Mouse (Mus musculus): ENCODE data around the gene Kpna7. TPM values are rescaled to one million over a fixed set of nuclear protein-coding genes. Genes with fewer than 3 reads are reported as not detected.
"Not testable (repeated sequence)": the region's sequence is repeated elsewhere in the genome, so short reads cannot be mapped to it uniquely, and the experiment has no call there.

Kpna7 gene
- polyA plus RNA-seq, 1 experiment from 2014 or later = not detected

- no peak overlapping the region for H3K27ac ChIP-seq (ENCODE audit: low read depth, low read length)
- H3K4me3 ChIP-seq (ENCODE audit: low read length) = no peak overlapping the region
- no peak for ATAC-seq
- H3K36me3 ChIP-seq (ENCODE audit: control insufficient read depth, insufficient read depth, low read length) = no peaks in the 10 kb centered on the region
- no peak overlapping the region for H3K9ac ChIP-seq (ENCODE audit: low read depth, low read length)
- no peaks in the 10 kb centered on the region for H3K27me3 ChIP-seq (replicated peaks; ENCODE audit: control insufficient read depth, insufficient read depth, low read length)
- no peaks in the 10 kb centered on the region for H3K4me1 ChIP-seq (ENCODE audit: control insufficient read depth, insufficient read depth, low read depth, low read length)
- H3K9me3 ChIP-seq (ENCODE audit: control insufficient read depth, low read length) = no peaks in the 10 kb centered on the region
- 83% methylated on average over 1 of the region's 1 CpGs for WGBS
- no peak overlapping the region for H3K4me2 ChIP-seq (ENCODE audit: low read length)
These were observed 19.0 kb downstream of the Kpna7 start for GRCm38 (mm10) chr5:145064765-145065340.

GRCm38 (mm10) chr5:145059524-145059923 is 24.3 kb downstream of the Kpna7 start:
- no peak overlapping the region for H3K4me2 ChIP-seq (ENCODE audit: low read length)
- WGBS = 85% methylated on average over 2 of the region's 2 CpGs
- H3K9ac ChIP-seq (ENCODE audit: low read depth, low read length) = no peak overlapping the region
- no peak overlapping the region for H3K4me3 ChIP-seq (ENCODE audit: low read length)
- no peaks in the 10 kb centered on the region for H3K27me3 ChIP-seq (replicated peaks; ENCODE audit: control insufficient read depth, insufficient read depth, low read length)
- H3K9me3 ChIP-seq (ENCODE audit: control insufficient read depth, low read length) = no peaks in the 10 kb centered on the region
- H3K4me1 ChIP-seq (ENCODE audit: control insufficient read depth, insufficient read depth, low read depth, low read length) = no peaks in the 10 kb centered on the region
- H3K36me3 ChIP-seq (ENCODE audit: control insufficient read depth, insufficient read depth, low read length) = no peaks in the 10 kb centered on the region
- no peak overlapping the region for H3K27ac ChIP-seq (ENCODE audit: low read depth, low read length)
- no peak for ATAC-seq

GRCm38 (mm10) chr5:145058722-145059121 is 25.1 kb downstream of the Kpna7 start:
- no peaks in the 10 kb centered on the region for H3K36me3 ChIP-seq (ENCODE audit: control insufficient read depth, insufficient read depth, low read length)
- ATAC-seq = no peak
- no peak overlapping the region for H3K9ac ChIP-seq (ENCODE audit: low read depth, low read length)
- no peak overlapping the region for H3K4me3 ChIP-seq (ENCODE audit: low read length)
- H3K9me3 ChIP-seq (ENCODE audit: control insufficient read depth, low read length) = no peaks in the 10 kb centered on the region
- H3K27me3 ChIP-seq (replicated peaks; ENCODE audit: control insufficient read depth, insufficient read depth, low read length) = no peaks in the 10 kb centered on the region
- H3K27ac ChIP-seq (ENCODE audit: low read depth, low read length) = no peak overlapping the region
- WGBS = 92% methylated on average over 7 of the region's 7 CpGs
- H3K4me2 ChIP-seq (ENCODE audit: low read length) = no peak overlapping the region
- H3K4me1 ChIP-seq (ENCODE audit: control insufficient read depth, insufficient read depth, low read depth, low read length) = no peaks in the 10 kb centered on the region

- H3K4me3 ChIP-seq (ENCODE audit: low read length) = no peak overlapping the region
- no peak overlapping the region for H3K9ac ChIP-seq (ENCODE audit: low read depth, low read length)
- H3K9me3 ChIP-seq (ENCODE audit: control insufficient read depth, low read length) = no peaks in the 10 kb centered on the region
- H3K4me1 ChIP-seq (ENCODE audit: control insufficient read depth, insufficient read depth, low read depth, low read length) = no peaks in the 10 kb centered on the region
- H3K36me3 ChIP-seq (ENCODE audit: control insufficient read depth, insufficient read depth, low read length) = no peaks in the 10 kb centered on the region
- 74% methylated on average over 8 of the region's 8 CpGs for WGBS
- H3K27me3 ChIP-seq (replicated peaks; ENCODE audit: control insufficient read depth, insufficient read depth, low read length) = no peaks in the 10 kb centered on the region
- no peak overlapping the region for H3K27ac ChIP-seq (ENCODE audit: low read depth, low read length)
- no peak for ATAC-seq
- no peak overlapping the region for H3K4me2 ChIP-seq (ENCODE audit: low read length)
These were observed 25.9 kb downstream of the Kpna7 start for GRCm38 (mm10) chr5:145057907-145058306.

- H3K36me3 ChIP-seq (ENCODE audit: control insufficient read depth, insufficient read depth, low read length); ATAC-seq; H3K4me3 ChIP-seq (ENCODE audit: low read length); H3K4me1 ChIP-seq (ENCODE audit: control insufficient read depth, insufficient read depth, low read depth, low read length); H3K9ac ChIP-seq (ENCODE audit: low read depth, low read length); H3K4me2 ChIP-seq (ENCODE audit: low read length); H3K27ac ChIP-seq (ENCODE audit: low read depth, low read length); H3K9me3 ChIP-seq (ENCODE audit: control insufficient read depth, low read length); H3K27me3 ChIP-seq (replicated peaks; ENCODE audit: control insufficient read depth, insufficient read depth, low read length): not testable (repeated sequence)
- 87% methylated on average over 3 of the region's 3 CpGs for WGBS
These were observed 29.6 kb downstream of the Kpna7 start for GRCm38 (mm10) chr5:145054187-145054586.

GRCm38 (mm10) chr5:145042690-145043089 is 41.1 kb downstream of the Kpna7 start, which contains the start of gene 1700018F24Rik:
1700018F24Rik (plus strand) TSS chr5:145042990.
- 80% methylated on average over 3 of the region's 3 CpGs for WGBS

GRCm38 (mm10) chr5:145041628-145042027 is 42.2 kb downstream of the Kpna7 start:
- no peaks in the 10 kb centered on the region for H3K9me3 ChIP-seq (ENCODE audit: control insufficient read depth, low read length)
- H3K27ac ChIP-seq (ENCODE audit: low read depth, low read length) = no peak overlapping the region
- no peaks in the 10 kb centered on the region for H3K36me3 ChIP-seq (ENCODE audit: control insufficient read depth, insufficient read depth, low read length)
- H3K27me3 ChIP-seq (replicated peaks; ENCODE audit: control insufficient read depth, insufficient read depth, low read length) = no peaks in the 10 kb centered on the region
- no peak overlapping the region for H3K9ac ChIP-seq (ENCODE audit: low read depth, low read length)
- no peak for ATAC-seq
- no peak overlapping the region for H3K4me3 ChIP-seq (ENCODE audit: low read length)
- H3K4me1 ChIP-seq (ENCODE audit: control insufficient read depth, insufficient read depth, low read depth, low read length) = no peaks in the 10 kb centered on the region
- H3K4me2 ChIP-seq (ENCODE audit: low read length) = no peak overlapping the region
- 44% methylated on average over 4 of the region's 4 CpGs for WGBS

More at GRCm38 (mm10) chr5:145042690-145043089, 41.1 kb downstream of the Kpna7 start, which contains the start of gene 1700018F24Rik:
- not testable (repeated sequence) for H3K4me1 ChIP-seq (ENCODE audit: control insufficient read depth, insufficient read depth, low read depth, low read length); H3K9ac ChIP-seq (ENCODE audit: low read depth, low read length); H3K9me3 ChIP-seq (ENCODE audit: control insufficient read depth, low read length); H3K36me3 ChIP-seq (ENCODE audit: control insufficient read depth, insufficient read depth, low read length); H3K27ac ChIP-seq (ENCODE audit: low read depth, low read length); ATAC-seq; H3K4me3 ChIP-seq (ENCODE audit: low read length); H3K4me2 ChIP-seq (ENCODE audit: low read length); H3K27me3 ChIP-seq (replicated peaks; ENCODE audit: control insufficient read depth, insufficient read depth, low read length)

- 72% methylated on average over 5 of the region's 5 CpGs for WGBS
- not testable (repeated sequence) for H3K9me3 ChIP-seq (ENCODE audit: control insufficient read depth, low read length); H3K36me3 ChIP-seq (ENCODE audit: control insufficient read depth, insufficient read depth, low read length); H3K4me1 ChIP-seq (ENCODE audit: control insufficient read depth, insufficient read depth, low read depth, low read length); H3K4me2 ChIP-seq (ENCODE audit: low read length); H3K27ac ChIP-seq (ENCODE audit: low read depth, low read length); H3K4me3 ChIP-seq (ENCODE audit: low read length); H3K9ac ChIP-seq (ENCODE audit: low read depth, low read length); ATAC-seq; H3K27me3 ChIP-seq (replicated peaks; ENCODE audit: control insufficient read depth, insufficient read depth, low read length)
These were observed 51.4 kb downstream of the Kpna7 start, which contains the start of gene Gm4871 for GRCm38 (mm10) chr5:145032391-145032790. Gm4871 (minus strand) TSS chr5:145032754.

- H3K4me2 ChIP-seq (ENCODE audit: low read length); ATAC-seq; H3K27ac ChIP-seq (ENCODE audit: low read depth, low read length); H3K4me1 ChIP-seq (ENCODE audit: control insufficient read depth, insufficient read depth, low read depth, low read length); H3K9ac ChIP-seq (ENCODE audit: low read depth, low read length); H3K27me3 ChIP-seq (replicated peaks; ENCODE audit: control insufficient read depth, insufficient read depth, low read length); H3K36me3 ChIP-seq (ENCODE audit: control insufficient read depth, insufficient read depth, low read length); H3K9me3 ChIP-seq (ENCODE audit: control insufficient read depth, low read length); H3K4me3 ChIP-seq (ENCODE audit: low read length): not testable (repeated sequence)
- WGBS = 92% methylated on average over 1 of the region's 1 CpGs
These were observed 53.4 kb downstream of the Kpna7 start for GRCm38 (mm10) chr5:145030476-145030875.

Measured in hindbrain, embryonic 16.5 days (tissue).